Mouse (Mus musculus) kidney, postnatal 4 days (tissue): ENCODE measurements at regions not wholly inside any gene's neighbourhood (a gene's known extent, or its start where the extent isn't known, plus 50 kb on each side); places are given as distances from the start of the nearest gene placed in this dataset.

Experiments
- DNase-seq, 2 experiments: peaks; one replicate each; pipeline ENCODE4 v3.0.0; 2021; ENCODE audit warnings: mixed read lengths in 2 of 2

GRCm38 (mm10) chr9:61299873-61300560 is 72.1 kb upstream of the Tle3 start:
- DNase-seq, result no peak

- no peak for DNase-seq
Measured at GRCm38 (mm10) chr9:61301070-61301469, 71.1 kb upstream of the Tle3 start.

- no peak for DNase-seq
Measured at GRCm38 (mm10) chr9:61302724-61303123, 69.4 kb upstream of the Tle3 start.

- DNase-seq, result peak; percentile 68 to 79
Measured at GRCm38 (mm10) chr9:61306306-61306705, 65.9 kb upstream of the Tle3 start.

- no peak for DNase-seq
Measured at GRCm38 (mm10) chr9:61309096-61309495, 63.1 kb upstream of the Tle3 start.

- DNase-seq, result no peak
Measured at GRCm38 (mm10) chr9:61309768-61310493, 62.2 kb upstream of the Tle3 start.

GRCm38 (mm10) chr9:61310574-61310973 is 61.6 kb upstream of the Tle3 start:
- no peak for DNase-seq

GRCm38 (mm10) chr9:61311604-61312003 is 60.6 kb upstream of the Tle3 start:
- DNase-seq, result peak in 1 of 2 experiments; percentile 48

- DNase-seq, result no peak
Measured at GRCm38 (mm10) chr9:61314630-61315179, 57.5 kb upstream of the Tle3 start.

- peak; percentile 68 to 75 for DNase-seq
Measured at GRCm38 (mm10) chr9:61315371-61316298, 56.5 kb upstream of the Tle3 start.

GRCm38 (mm10) chr9:61316442-61316841 is 55.7 kb upstream of the Tle3 start:
- no peak for DNase-seq

- no peak for DNase-seq
Measured at GRCm38 (mm10) chr9:61319721-61320120, 52.4 kb upstream of the Tle3 start.

GRCm38 (mm10) chr9:61321314-61321713 is 50.9 kb upstream of the Tle3 start:
- no peak for DNase-seq

- no peak for DNase-seq
Measured at GRCm38 (mm10) chr9:61321825-61322224, 50.3 kb upstream of the Tle3 start.

- peak; percentile 63 to 69 for DNase-seq
Measured at GRCm38 (mm10) chr9:61322333-61322732, 49.8 kb upstream of the Tle3 start.
